Mouse (Mus musculus) embryonic facial prominence, embryonic 10.5 days (tissue): ENCODE measurements at regions not wholly inside any gene's neighbourhood (a gene's known extent, or its start where the extent isn't known, plus 50 kb on each side); places are given as distances from the start of the nearest gene placed in this dataset.

Source experiments
- DNase-seq: peaks from one replicate; pipeline ENCODE4 v3.0.0-alpha.2; 2017; ENCODE audit warnings: low spot score
- H3K27ac ChIP-seq: fragments of 300-500 bp; sonication (generic); replicated peaks from 2 replicates; pipeline ENCODE4 v1.5.1; 2016; ENCODE audit warnings: mild to moderate bottlenecking
- H3K27me3 ChIP-seq: fragments of 300-500 bp; sonication (generic); replicated peaks from 2 replicates; pipeline ENCODE4 v1.6.1; 2016; ENCODE audit warnings: low read depth, mild to moderate bottlenecking; ENCODE audit not compliant: poor library complexity, severe bottlenecking
- H3K36me3 ChIP-seq: fragments of 300-500 bp; sonication (generic); replicated peaks from 2 replicates; pipeline ENCODE4 v1.6.1; 2016; ENCODE audit warnings: mild to moderate bottlenecking, moderate library complexity
- H3K4me1 ChIP-seq: fragments of 300-500 bp; sonication (generic); 2 replicates; pipeline ENCODE4 v1.6.1; 2016
- H3K4me3 ChIP-seq: fragments of 300-500 bp; sonication (generic); 2 replicates; pipeline ENCODE4 v1.5.1; 2016; ENCODE audit warnings: mild to moderate bottlenecking, moderate library complexity
- H3K9me3 ChIP-seq: fragments of 300-500 bp; sonication (generic); 2 replicates; pipeline ENCODE4 v1.6.1; 2016; ENCODE audit warnings: mild to moderate bottlenecking
- WGBS: fragments of 180-500 bp; shearing (Covaris S2); methylation state at CpG from one replicate; pipeline ENCODE4 v1.1.7; 2016; 5-methylcytosine and 5-hydroxymethylcytosine counted together

DNA sequence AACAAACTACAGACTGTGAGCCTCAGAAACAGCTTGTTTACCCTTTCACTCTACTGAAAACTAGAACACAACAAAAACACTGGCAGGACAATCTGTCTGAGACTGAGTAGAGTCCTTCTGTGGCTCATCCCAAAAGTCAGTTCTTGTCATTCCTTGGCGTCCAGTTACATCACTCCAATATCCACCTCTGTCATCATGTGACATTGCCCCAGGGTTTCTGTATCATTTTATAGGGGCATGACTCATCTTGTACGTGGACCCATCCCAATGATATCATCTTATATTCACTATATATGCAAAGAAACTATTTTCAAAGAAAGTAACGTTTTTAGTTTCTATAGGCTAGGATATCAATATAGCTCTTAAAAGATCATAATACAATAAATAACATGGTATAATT lies 152.3 kb downstream of the Dkk2 start:
- H3K27ac ChIP-seq, result no peak overlapping the region

DNA sequence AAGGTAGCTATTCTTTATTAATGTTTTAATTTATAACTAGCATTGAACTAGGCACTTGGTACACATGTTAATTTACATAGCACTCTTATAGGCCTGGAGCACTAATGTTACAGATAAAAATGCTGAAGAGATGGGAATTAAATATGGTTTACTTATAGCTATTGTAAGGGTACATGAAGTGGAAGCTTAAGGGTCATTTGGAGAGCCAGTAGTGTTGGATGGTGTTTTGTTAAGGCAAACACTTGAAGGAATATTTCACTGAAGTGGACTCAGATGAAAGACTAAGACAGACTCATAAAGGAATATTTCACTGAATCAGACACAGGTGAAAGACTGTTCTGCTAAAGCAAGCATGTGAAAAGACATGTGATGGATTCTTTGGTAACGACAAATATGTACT lies 172.7 kb downstream of the Dkk2 start:
- Histone ChIP-seq H3K4me3 (no peak overlapping the region), H3K27me3 (no peaks in the 10 kb centered on the region), H3K27ac (no peak overlapping the region), H3K36me3 (no peaks in the 10 kb centered on the region), H3K4me1 (no peaks in the 10 kb centered on the region), H3K9me3 (no peaks in the 10 kb centered on the region)
- DNase-seq, result no peak
- 78% methylated on average over 1 of the region's 1 CpGs for WGBS

More for the DNA sequence above, 152.3 kb downstream of the Dkk2 start:
- Histone ChIP-seq H3K4me1 (no peaks in the 10 kb centered on the region), H3K4me3 (no peak overlapping the region), H3K27me3 (no peaks in the 10 kb centered on the region), H3K36me3 (no peaks in the 10 kb centered on the region), H3K9me3 (no peaks in the 10 kb centered on the region)
- 81% methylated on average over 3 of the region's 3 CpGs for WGBS
- DNase-seq, result no peak

DNA sequence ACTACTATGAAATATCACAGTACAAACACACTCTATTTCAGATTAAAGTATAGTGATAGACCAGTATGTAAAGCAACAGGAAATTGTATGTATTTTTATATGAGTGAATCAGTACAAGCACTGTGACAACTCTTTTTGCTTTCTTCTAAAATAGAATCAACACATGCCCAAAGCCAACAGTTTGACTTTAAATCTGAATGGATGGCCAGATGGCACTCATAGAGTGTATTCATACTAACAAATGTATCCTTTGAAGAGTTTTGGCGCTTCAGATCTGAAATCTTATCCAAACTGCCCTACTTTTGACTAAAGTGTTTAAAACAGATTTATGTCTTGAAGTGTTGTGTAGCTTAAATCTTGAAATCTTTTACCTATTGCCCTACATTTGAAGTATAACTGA lies 184.5 kb downstream of the Dkk2 start:
- 88% methylated on average over 1 of the region's 1 CpGs for whole genome bisulfite sequencing
- Histone ChIP-seq H3K9me3 (no peaks in the 10 kb centered on the region), H3K4me3 (no peak overlapping the region), H3K36me3 (no peaks in the 10 kb centered on the region), H3K4me1 (no peaks in the 10 kb centered on the region), H3K27ac (no peak overlapping the region), H3K27me3 (no peaks in the 10 kb centered on the region)
- DNase-seq, result no peak

DNA sequence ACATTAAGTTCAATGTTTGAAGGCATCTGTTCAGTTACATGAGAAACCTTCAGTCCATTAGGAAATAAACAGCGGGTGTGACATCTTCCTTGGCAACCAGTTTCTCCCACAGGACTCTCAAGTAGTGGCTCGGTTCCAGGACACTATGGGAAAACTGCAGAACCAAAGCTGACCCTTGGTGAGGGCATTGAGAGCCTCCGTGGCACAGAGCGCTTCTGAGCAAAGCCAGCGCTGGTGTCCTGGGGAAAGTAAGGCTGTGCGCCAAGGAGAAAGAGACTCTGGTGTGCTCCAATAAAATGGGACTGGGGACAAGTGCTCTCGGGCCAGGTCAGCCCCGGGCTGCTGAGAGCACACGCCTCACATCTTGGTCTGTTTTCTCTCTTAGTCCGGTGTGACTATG lies 189.7 kb downstream of the Dkk2 start:
- Histone ChIP-seq H3K4me3 (no peak overlapping the region), H3K36me3 (no peaks in the 10 kb centered on the region), H3K4me1 (no peaks in the 10 kb centered on the region), H3K27me3 (no peaks in the 10 kb centered on the region), H3K9me3 (no peaks in the 10 kb centered on the region), H3K27ac (no peak overlapping the region)
- 90% methylated on average over 10 of the region's 10 CpGs for WGBS
- DNase-seq, result no peak

DNA sequence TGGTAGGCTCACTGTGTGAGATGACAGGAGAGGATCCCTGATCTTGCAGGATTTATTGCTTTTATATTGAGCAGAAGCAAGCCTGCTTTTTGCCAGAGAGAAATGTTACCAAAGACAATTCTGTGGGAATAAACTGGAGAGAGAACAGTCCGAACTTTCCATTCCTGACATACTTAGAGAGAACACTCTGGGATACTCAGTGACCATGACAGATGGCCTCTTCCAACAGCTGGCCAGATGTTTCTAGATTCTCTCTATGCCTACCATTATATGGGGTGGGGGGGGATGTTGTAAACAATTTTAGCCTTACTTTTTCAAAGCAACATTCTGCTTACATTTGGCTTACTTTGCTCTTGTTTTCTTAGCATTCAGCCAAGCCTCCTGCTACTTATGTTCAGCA lies 192.7 kb downstream of the Dkk2 start:
- no peaks in the 10 kb centered on the region for H3K9me3 ChIP-seq

DNA sequence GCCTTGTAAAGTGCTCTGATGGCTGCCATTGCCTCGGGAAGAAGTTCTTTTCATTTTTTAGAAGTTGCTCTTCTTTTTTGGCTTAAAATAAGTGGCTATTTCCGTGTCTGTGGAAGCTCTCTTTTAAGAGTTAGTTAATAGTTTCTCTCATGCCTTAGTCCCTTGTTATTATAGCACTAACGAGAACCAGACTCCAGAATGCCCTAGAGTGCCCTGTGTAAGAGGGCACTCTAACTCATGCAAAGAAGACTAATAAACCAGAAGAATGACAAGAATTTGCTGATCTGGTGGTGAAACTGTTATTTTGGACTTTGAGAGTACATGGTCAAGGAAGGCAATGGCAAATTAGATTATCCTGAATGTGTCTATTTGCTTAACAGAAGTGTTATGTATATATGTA lies 202.6 kb downstream of the Dkk2 start:
- DNase-seq, result no peak

More for the DNA sequence above, 192.7 kb downstream of the Dkk2 start:
- Histone ChIP-seq H3K4me1 (no peaks in the 10 kb centered on the region), H3K36me3 (no peaks in the 10 kb centered on the region), H3K4me3 (no peak overlapping the region), H3K27me3 (no peaks in the 10 kb centered on the region), H3K27ac (no peak overlapping the region)
- 76% methylated on average over 1 of the region's 1 CpGs for WGBS
- DNase-seq, result no peak

DNA sequence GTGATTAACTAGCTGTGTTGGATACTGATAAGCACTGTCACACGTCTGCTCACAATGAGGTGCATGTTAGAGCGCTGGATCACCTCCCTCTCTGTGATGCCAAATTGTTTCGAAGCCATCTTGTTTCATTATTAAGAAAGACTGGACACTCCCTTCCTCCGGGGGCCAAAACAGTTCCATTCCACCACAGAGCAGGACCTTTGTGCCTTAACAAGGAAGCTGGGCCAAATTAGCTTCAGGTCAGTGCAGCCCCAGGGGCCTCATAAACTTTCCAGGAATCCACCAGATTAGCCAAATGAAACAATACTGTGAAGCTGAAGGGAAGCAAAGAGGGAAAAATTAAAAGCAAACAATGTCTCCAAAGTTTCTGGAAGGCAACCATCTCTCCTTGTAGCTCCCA lies 241.9 kb downstream of the Dkk2 start:
- H3K4me3 ChIP-seq, result no peak overlapping the region
- no peaks in the 10 kb centered on the region for H3K27me3 ChIP-seq
- H3K27ac ChIP-seq, result no peak overlapping the region
- no peak for DNase-seq
- WGBS, result 70% methylated on average over 4 of the region's 4 CpGs
- H3K9me3 ChIP-seq, result no peaks in the 10 kb centered on the region
- H3K4me1 ChIP-seq, result no peaks in the 10 kb centered on the region
- H3K36me3 ChIP-seq, result no peaks in the 10 kb centered on the region

More for the DNA sequence above, 202.6 kb downstream of the Dkk2 start:
- no peaks in the 10 kb centered on the region for H3K36me3 ChIP-seq
- 24% methylated on average over 3 of the region's 3 CpGs for WGBS
- H3K4me1 ChIP-seq, result no peaks in the 10 kb centered on the region
- H3K4me3 ChIP-seq, result no peak overlapping the region
- no peaks in the 10 kb centered on the region for H3K27me3 ChIP-seq
- H3K9me3 ChIP-seq, result no peaks in the 10 kb centered on the region
- no peak overlapping the region for H3K27ac ChIP-seq

DNA sequence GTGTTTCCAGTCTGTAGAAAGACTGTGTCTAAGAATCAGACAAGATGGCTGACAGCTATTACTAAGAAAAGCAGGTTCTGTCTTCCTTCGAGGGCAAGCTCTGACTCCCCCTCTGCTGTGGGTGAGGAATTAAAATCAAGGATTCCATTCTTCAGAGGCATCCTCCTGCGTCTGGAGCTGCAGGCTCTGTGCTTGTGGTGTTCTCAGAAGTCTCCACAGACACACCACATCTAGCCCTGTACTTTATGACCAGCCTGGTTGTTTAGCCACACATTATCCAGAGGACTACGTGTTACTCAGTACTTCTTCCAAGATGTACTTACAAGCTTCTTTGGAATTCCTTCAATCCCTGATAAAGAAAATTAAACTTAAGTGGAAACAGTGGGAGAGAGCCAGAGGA lies 258.5 kb downstream of the Dkk2 start:
- H3K27ac ChIP-seq, result no peak overlapping the region
- no peak for DNase-seq
- H3K27me3 ChIP-seq, result no peaks in the 10 kb centered on the region
- H3K9me3 ChIP-seq, result no peaks in the 10 kb centered on the region
- H3K4me1 ChIP-seq, result no peaks in the 10 kb centered on the region
- H3K36me3 ChIP-seq, result no peaks in the 10 kb centered on the region
- no peak overlapping the region for H3K4me3 ChIP-seq
- 49% methylated on average over 3 of the region's 3 CpGs for WGBS

DNA sequence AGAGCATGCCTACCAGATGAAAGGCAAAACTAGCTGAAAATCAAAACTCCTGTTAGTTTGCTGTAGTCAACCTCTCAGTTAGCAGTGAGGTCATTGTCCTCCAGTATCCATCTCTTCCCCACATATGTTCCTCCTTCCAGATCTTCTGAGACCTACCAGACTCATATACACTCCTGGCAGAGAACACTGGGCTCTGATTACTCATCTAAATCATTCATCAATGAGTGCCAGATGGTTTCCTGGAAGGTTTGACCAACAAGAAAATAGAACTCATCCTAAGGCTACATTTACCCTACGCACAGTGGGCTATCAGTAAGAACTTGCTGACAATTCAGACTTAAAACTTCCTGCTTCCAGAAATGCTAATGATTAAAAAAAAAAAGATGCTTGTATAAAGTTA lies 260.8 kb downstream of the Dkk2 start:
- Histone ChIP-seq H3K27me3 (no peaks in the 10 kb centered on the region), H3K36me3 (no peaks in the 10 kb centered on the region), H3K9me3 (no peaks in the 10 kb centered on the region), H3K4me1 (no peaks in the 10 kb centered on the region), H3K27ac (no peak overlapping the region), H3K4me3 (no peak overlapping the region)
- 77% methylated on average over 1 of the region's 1 CpGs for WGBS
- DNase-seq, result no peak

DNA sequence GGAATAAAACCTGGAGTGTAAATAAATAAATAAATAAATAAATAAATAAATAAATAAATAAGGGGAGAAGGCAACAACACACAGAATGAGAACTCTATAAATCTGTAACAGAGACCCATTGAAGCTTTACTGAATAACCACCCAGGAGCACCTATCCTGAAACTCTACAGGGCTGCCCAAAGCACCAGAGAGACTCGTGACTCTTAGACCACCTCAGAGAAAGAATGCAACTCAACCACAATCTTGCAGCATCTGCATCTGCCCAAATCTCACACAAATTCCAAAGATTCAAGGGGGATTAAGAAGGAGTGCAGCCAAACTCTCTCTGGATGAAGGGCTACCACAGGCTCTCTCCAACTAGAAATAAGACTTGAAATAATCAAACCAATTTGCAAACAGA lies 264.5 kb downstream of the Dkk2 start:
- no peaks in the 10 kb centered on the region for H3K27me3 ChIP-seq
- no peaks in the 10 kb centered on the region for H3K9me3 ChIP-seq
- DNase-seq, result no peak
- peaks cover 6% of the 10 kb centered on the region; the same call in 1 of the 2 replicates for H3K4me1 ChIP-seq
- H3K36me3 ChIP-seq, result no peaks in the 10 kb centered on the region
- H3K4me3 ChIP-seq, result no peak overlapping the region
- 65% methylated on average over 1 of the region's 1 CpGs for WGBS
- no peak overlapping the region for H3K27ac ChIP-seq

DNA sequence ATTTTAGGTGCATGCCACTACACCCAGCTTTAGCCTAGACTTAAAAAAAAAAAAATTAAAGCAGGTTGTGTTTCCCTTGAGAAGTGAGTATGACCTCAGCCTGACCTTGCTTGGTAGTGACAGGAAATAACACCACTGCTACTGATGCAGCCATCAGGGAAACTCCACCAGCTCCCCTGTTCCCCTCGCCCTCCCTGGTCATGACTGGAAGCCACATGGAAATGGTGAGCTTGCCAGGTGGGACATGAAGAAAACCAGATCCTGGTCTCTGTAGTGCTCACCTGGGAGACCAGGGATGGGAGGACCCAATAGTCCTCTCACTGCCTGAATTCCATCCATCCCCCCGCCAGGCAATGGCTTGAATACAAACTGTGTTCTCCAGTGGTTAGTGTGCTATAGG lies 268.1 kb downstream of the Dkk2 start:
- no peak overlapping the region for H3K4me3 ChIP-seq
- DNase-seq, result no peak
- no peaks in the 10 kb centered on the region for H3K27me3 ChIP-seq
- H3K9me3 ChIP-seq, result no peaks in the 10 kb centered on the region
- WGBS, result 71% methylated on average over 2 of the region's 2 CpGs
- H3K27ac ChIP-seq, result no peak overlapping the region
- peaks cover 6% of the 10 kb centered on the region; the same call in 1 of the 2 replicates for H3K4me1 ChIP-seq
- no peaks in the 10 kb centered on the region for H3K36me3 ChIP-seq

DNA sequence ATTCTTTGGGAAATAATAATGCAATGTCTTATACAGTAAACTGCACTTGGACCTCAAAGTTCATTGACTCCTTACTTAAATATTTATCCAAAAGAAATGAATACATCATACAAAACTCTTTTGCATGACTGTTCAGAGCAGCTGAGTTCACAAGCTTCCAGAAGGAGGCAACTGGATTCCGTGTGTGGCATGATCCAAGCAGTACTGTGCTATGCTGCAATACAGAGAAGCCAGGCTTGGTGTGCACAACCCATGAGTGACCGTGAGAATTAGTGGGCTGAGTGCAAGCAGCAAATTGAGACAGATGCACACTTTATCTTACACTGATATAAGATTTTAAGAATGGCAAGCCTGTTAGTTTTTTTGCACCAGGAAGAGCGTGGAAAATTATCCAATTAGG lies 270.0 kb upstream of the Gimd1 start:
- H3K4me3 ChIP-seq, result no peak overlapping the region
- no peaks in the 10 kb centered on the region for H3K4me1 ChIP-seq
- no peak for DNase-seq
- 80% methylated on average over 3 of the region's 3 CpGs for WGBS
- no peak overlapping the region for H3K27ac ChIP-seq
- H3K36me3 ChIP-seq, result no peaks in the 10 kb centered on the region
- H3K27me3 ChIP-seq, result no peaks in the 10 kb centered on the region
- H3K9me3 ChIP-seq, result no peaks in the 10 kb centered on the region

DNA sequence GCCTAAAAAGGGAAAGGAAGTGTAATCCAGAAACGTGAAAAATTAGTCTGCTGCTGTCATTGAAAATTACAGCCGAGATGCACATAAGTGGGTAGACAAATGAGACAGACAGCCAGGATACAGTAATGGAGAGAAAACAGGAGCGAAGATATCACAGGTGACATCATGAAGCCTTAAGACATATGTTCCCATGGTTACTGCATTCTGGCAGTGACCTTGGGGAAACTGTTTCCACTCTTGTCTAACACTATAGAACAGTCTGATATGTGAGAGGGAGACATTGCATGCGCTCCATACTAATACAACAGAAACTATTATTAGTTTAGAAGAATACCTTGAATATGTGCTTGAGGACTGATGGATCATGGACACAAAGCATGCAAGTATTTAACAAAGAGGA lies 254.0 kb upstream of the Gimd1 start:
- Histone ChIP-seq H3K4me1 (no peaks in the 10 kb centered on the region; the same call in 1 of the 2 replicates), H3K27me3 (no peaks in the 10 kb centered on the region), H3K9me3 (no peaks in the 10 kb centered on the region), H3K4me3 (no peak overlapping the region), H3K27ac (no peak overlapping the region), H3K36me3 (no peaks in the 10 kb centered on the region)
- DNase-seq, result no peak
- WGBS, result 78% methylated on average over 4 of the region's 4 CpGs

DNA sequence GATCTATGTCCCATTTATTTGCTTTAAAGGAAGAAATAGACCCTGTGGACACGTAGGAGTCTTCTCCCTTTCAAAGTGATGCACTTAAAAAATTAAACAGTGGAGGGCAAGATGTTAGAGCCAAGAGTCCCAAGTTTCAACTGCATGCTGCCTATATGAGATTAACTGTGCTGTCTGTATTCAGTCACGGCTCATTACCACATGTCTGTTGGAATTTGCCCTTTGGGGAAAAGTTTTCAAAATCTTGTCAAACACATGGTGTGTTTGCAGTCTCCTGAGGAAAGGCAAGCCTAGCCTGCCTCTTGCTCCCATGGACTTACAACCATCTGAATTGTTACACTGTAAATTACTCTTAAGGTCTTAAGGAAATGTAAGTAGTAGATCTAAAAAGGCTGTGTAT lies 211.9 kb upstream of the Gimd1 start:
- WGBS, result 42% methylated on average over 2 of the region's 2 CpGs
- Histone ChIP-seq H3K4me1 (peaks cover 5% of the 10 kb centered on the region; the same call in 1 of the 2 replicates), H3K36me3 (no peaks in the 10 kb centered on the region), H3K27me3 (no peaks in the 10 kb centered on the region), H3K4me3 (no peak overlapping the region), H3K9me3 (no peaks in the 10 kb centered on the region), H3K27ac (no peak overlapping the region)
- no peak for DNase-seq
